17 mouse cellular contexts compared by ENCODE assay signal in genomic region chr10:94172137-94172536, GRCm38 (mm10). TPM values are rescaled to one million over a fixed set of nuclear protein-coding genes. Genes with fewer than 3 reads are reported as not detected.
A peak's percentile ranks its signal among the peaks of the same experiment; 100 is the strongest.
DNase-seq lines count a peak whose midpoint lies in the region; ATAC-seq and TF ChIP-seq lines count a peak whose summit lies in the region.
"Had no signal": no experiment of that assay in that cellular context is flagged by ENCODE, and none has a peak within 500 bp of the region (broad histone marks: within the 10 kb centered on the region; RNA-seq: fewer than 3 reads in every experiment).

No protein-coding gene starts in this region.

- H3K9ac ChIP-seq in heart, embryonic 12.5 days = no peak overlapping the region
- H3K9ac ChIP-seq in liver, postnatal 0 days (replicated peaks) = no peak overlapping the region
- H3K9ac ChIP-seq in liver, embryonic 12.5 days = no peak overlapping the region
- H3K9ac ChIP-seq in forebrain, embryonic 14.5 days (ENCODE audit: low read length) = no peak overlapping the region
- H3K9ac ChIP-seq in midbrain, embryonic 12.5 days (replicated peaks) = no peak overlapping the region
- H3K9ac ChIP-seq: embryonic facial prominence, embryonic 15.5 days; limb, embryonic 13.5 days; neural tube, embryonic 12.5 days had no signal

- H3K4me3 ChIP-seq in heart, embryonic 12.5 days = no peak overlapping the region
- no peak overlapping the region for H3K4me3 ChIP-seq in liver, postnatal 0 days (ENCODE audit: low read depth, low read length)
- H3K4me3 ChIP-seq in liver, embryonic 12.5 days = no peak overlapping the region
- H3K4me3 ChIP-seq in forebrain, embryonic 14.5 days (ENCODE audit: low read depth, low read length) = no peak overlapping the region
- H3K4me3 ChIP-seq in midbrain, embryonic 12.5 days = no peak overlapping the region
- H3K4me3 ChIP-seq: embryonic facial prominence, embryonic 15.5 days; heart, embryonic 10.5 days; limb, embryonic 13.5 days; neural tube, embryonic 12.5 days had no signal

- peaks cover 4% of the 10 kb centered on the region for H3K4me1 ChIP-seq in heart, embryonic 12.5 days (replicated peaks)
- no peaks in the 10 kb centered on the region for H3K4me1 ChIP-seq in liver, postnatal 0 days (ENCODE audit: insufficient read depth)
- H3K4me1 ChIP-seq in liver, embryonic 12.5 days = 0 out of 2 replicates have a peak, but pooled peaks cover 3% of the 10 kb centered on the region
- H3K4me1 ChIP-seq in forebrain, embryonic 14.5 days (ENCODE audit: control insufficient read depth, insufficient read depth, low read length) = peaks cover 9% of the 10 kb centered on the region; the same call in 1 of the 2 replicates
- peaks cover 25% of the 10 kb centered on the region for H3K4me1 ChIP-seq in midbrain, embryonic 12.5 days
- H3K4me1 ChIP-seq: embryonic facial prominence, embryonic 15.5 days; heart, embryonic 10.5 days; limb, embryonic 13.5 days had no signal

- no peak for TF ChIP-seq EP300 in liver, postnatal 0 days (IDR thresholded peaks at IDR 0.05; ENCODE audit: low read depth)

- H3K27me3 ChIP-seq in heart, embryonic 12.5 days (replicated peaks) = no peaks in the 10 kb centered on the region
- no peaks in the 10 kb centered on the region for H3K27me3 ChIP-seq in liver, postnatal 0 days (ENCODE audit: insufficient read depth, low read length)
- no peaks in the 10 kb centered on the region for H3K27me3 ChIP-seq in liver, embryonic 12.5 days (replicated peaks)
- no peaks in the 10 kb centered on the region for H3K27me3 ChIP-seq in forebrain, embryonic 14.5 days (replicated peaks; ENCODE audit: control insufficient read depth, insufficient read depth, low read length)
- no peaks in the 10 kb centered on the region for H3K27me3 ChIP-seq in midbrain, embryonic 12.5 days
- H3K27me3 ChIP-seq: embryonic facial prominence, embryonic 15.5 days; limb, embryonic 13.5 days; neural tube, embryonic 12.5 days had no signal

- no peak for DNase-seq in heart, adult 11 months
- DNase-seq in liver, postnatal 0 days = no peak
- DNase-seq in forebrain, embryonic 14.5 days (ENCODE audit: low spot score) = no peak
- no peak for DNase-seq in adrenal gland, postnatal 4 days (ENCODE audit: low spot score in 2 of 2)
- DNase-seq in layer of hippocampus, adult 8-10 months (ENCODE audit: low spot score in 2 of 2) = no peak
- DNase-seq: adrenal gland, postnatal 25 days; cerebellum, adult 18-20 months; cerebellum, postnatal 36 days; gastrocnemius, postnatal 36 days; heart, postnatal 36 days had no signal

- H3K4me2 ChIP-seq in heart, embryonic 12.5 days = 0 out of 2 replicates have a peak overlapping the region, but pooled peaks have one; percentile 6
- H3K4me2 ChIP-seq in liver, postnatal 0 days (ENCODE audit: low read depth, low read length) = no peak overlapping the region
- no peak overlapping the region for H3K4me2 ChIP-seq in liver, embryonic 12.5 days
- H3K4me2 ChIP-seq in forebrain, embryonic 14.5 days (ENCODE audit: low read length) = peak overlapping the region; percentile 12; the same call in 1 of the 2 replicates
- H3K4me2 ChIP-seq in midbrain, embryonic 12.5 days (replicated peaks) = peak overlapping the region; percentile 2
- H3K4me2 ChIP-seq: embryonic facial prominence, embryonic 15.5 days; limb, embryonic 13.5 days; neural tube, embryonic 12.5 days had no signal

- H3K9me3 ChIP-seq in heart, embryonic 12.5 days (replicated peaks) = peaks cover 9% of the 10 kb centered on the region; the same call in 1 of the 2 replicates
- no peaks in the 10 kb centered on the region for H3K9me3 ChIP-seq in liver, postnatal 0 days (ENCODE audit: low read length)
- no peaks in the 10 kb centered on the region for H3K9me3 ChIP-seq in liver, embryonic 12.5 days (replicated peaks)
- no peaks in the 10 kb centered on the region for H3K9me3 ChIP-seq in forebrain, embryonic 14.5 days (replicated peaks; ENCODE audit: control insufficient read depth, low read length)
- 0 out of 2 replicates have a peak, but pooled peaks cover 6% of the 10 kb centered on the region for H3K9me3 ChIP-seq in midbrain, embryonic 12.5 days
- H3K9me3 ChIP-seq: embryonic facial prominence, embryonic 15.5 days had no signal

- no peak for TF ChIP-seq CTCF in liver, postnatal 0 days (IDR thresholded peaks at IDR 0.05; ENCODE audit: low read depth)

- 63% methylated on average over 11 of the region's 11 CpGs for WGBS in heart, embryonic 12.5 days
- WGBS in liver, postnatal 0 days (ENCODE audit: insufficient replicate concordance) = 81% methylated on average over 11 of the region's 11 CpGs
- WGBS in liver, embryonic 12.5 days (ENCODE audit: insufficient replicate concordance) = 80% methylated on average over 11 of the region's 11 CpGs
- WGBS in forebrain, embryonic 14.5 days = 39% methylated on average over 11 of the region's 11 CpGs
- 42% methylated on average over 11 of the region's 11 CpGs for WGBS in midbrain, embryonic 12.5 days

- ATAC-seq in heart, embryonic 12.5 days (ENCODE audit: insufficient number of reproducible peaks, low FRiP score) = no peak
- ATAC-seq in liver, postnatal 0 days = no peak
- no peak for ATAC-seq in liver, embryonic 12.5 days
- ATAC-seq in forebrain, embryonic 14.5 days = no peak
- peak; percentile 59; the same call in 1 of the 2 replicates for ATAC-seq in midbrain, embryonic 12.5 days (ENCODE audit: low FRiP score, low read depth)

- H3K36me3 ChIP-seq in heart, embryonic 12.5 days = peaks cover 69% of the 10 kb centered on the region
- peaks cover 49% of the 10 kb centered on the region for H3K36me3 ChIP-seq in liver, postnatal 0 days (replicated peaks; ENCODE audit: insufficient read depth, low read length)
- peaks cover 81% of the 10 kb centered on the region for H3K36me3 ChIP-seq in liver, embryonic 12.5 days
- peaks cover 65% of the 10 kb centered on the region for H3K36me3 ChIP-seq in forebrain, embryonic 14.5 days (ENCODE audit: control insufficient read depth, insufficient read depth, low read length)
- peaks cover 49% of the 10 kb centered on the region for H3K36me3 ChIP-seq in midbrain, embryonic 12.5 days

- H3K27ac ChIP-seq in heart, embryonic 12.5 days (ENCODE audit: poor library complexity, severe bottlenecking) = no peak overlapping the region
- H3K27ac ChIP-seq in liver, postnatal 0 days (ENCODE audit: low read depth) = peak overlapping the region; percentile 70
- no peak overlapping the region for H3K27ac ChIP-seq in liver, embryonic 12.5 days
- no peak overlapping the region for H3K27ac ChIP-seq in forebrain, embryonic 14.5 days (ENCODE audit: low read depth, low read length)
- peak overlapping the region; percentile 52; the same call in 1 of the 2 replicates for H3K27ac ChIP-seq in midbrain, embryonic 12.5 days (replicated peaks)
- H3K27ac ChIP-seq: limb, embryonic 13.5 days; neural tube, embryonic 12.5 days had no signal

RNA-seq across cellular contexts. Expression of gene Nr2c1, which starts 24.3 kb away (rescaled TPM):
- 7.1 and 8.7 TPM in 2 replicates for polyA plus RNA-seq in heart, embryonic 12.5 days (2016; fragmentation: Nextera tagmentation; extraction: Ambion mirVana)
- 2.4 and 2.9 TPM in 2 replicates for polyA plus RNA-seq in liver, postnatal 0 days (2015; fragmentation: Nextera tagmentation; extraction: Ambion mirVana)
- 4.1 and 4.2 TPM in 2 replicates for polyA plus RNA-seq in liver, embryonic 12.5 days (2016; fragmentation: Nextera tagmentation; extraction: Ambion mirVana)
- polyA plus RNA-seq in forebrain, embryonic 14.5 days (2014; fragmentation: Nextera tagmentation; extraction: Ambion mirVana) = 7.6 and 8.0 TPM in 2 replicates
- polyA plus RNA-seq in midbrain, embryonic 12.5 days (2016; fragmentation: Nextera tagmentation; extraction: Ambion mirVana) = 11.6 and 12.3 TPM in 2 replicates
- total RNA-seq in adrenal gland, postnatal 4 days (2021) = 10 to 100 TPM; 16.3 to 18.0 TPM
- 10 to 100 TPM in 1 of 4 experiments, 1 to 10 TPM in 3; 8.1 to 11.5 (median 8.6) TPM for total RNA-seq in layer of hippocampus, adult 8-10 months (2022)

RNA-seq across cellular contexts. Expression of gene Ndufa12, which starts 26.4 kb away (rescaled TPM):
- 634 and 641 TPM in 2 replicates for polyA plus RNA-seq in heart, embryonic 12.5 days (2016; fragmentation: Nextera tagmentation; extraction: Ambion mirVana)
- polyA plus RNA-seq in liver, postnatal 0 days (2015; fragmentation: Nextera tagmentation; extraction: Ambion mirVana) = 312 and 321 TPM in 2 replicates
- polyA plus RNA-seq in liver, embryonic 12.5 days (2016; fragmentation: Nextera tagmentation; extraction: Ambion mirVana) = 282 and 291 TPM in 2 replicates
- 417 and 485 TPM in 2 replicates for polyA plus RNA-seq in forebrain, embryonic 14.5 days (2014; fragmentation: Nextera tagmentation; extraction: Ambion mirVana)
- 429 and 433 TPM in 2 replicates for polyA plus RNA-seq in midbrain, embryonic 12.5 days (2016; fragmentation: Nextera tagmentation; extraction: Ambion mirVana)
- 100 to 1,000 TPM; 260 to 285 TPM for total RNA-seq in adrenal gland, postnatal 4 days (2021)
- 100 to 1,000 TPM; 241 to 257 (median 243) TPM for total RNA-seq in layer of hippocampus, adult 8-10 months (2022)

Comparison
In these comparisons a context has a peak if more than half of its experiments do, and no peak if none do; other contexts are left out.
1. H3K27ac ChIP-seq: peak in liver, postnatal 0 days (single experiment) and midbrain, embryonic 12.5 days (single experiment); none in heart, embryonic 12.5 days (single experiment), liver, embryonic 12.5 days (single experiment) and forebrain, embryonic 14.5 days (single experiment).
2. H3K4me2 ChIP-seq: peak in heart, embryonic 12.5 days (single experiment), forebrain, embryonic 14.5 days (single experiment) and midbrain, embryonic 12.5 days (single experiment); none in liver, postnatal 0 days (single experiment) and liver, embryonic 12.5 days (single experiment).